Mouse (Mus musculus) cerebellum, postnatal 14 days (tissue): ENCODE measurements around the gene Slc35f6.

ENCODE experiments used
- DNase-seq, 2 experiments: peaks; one replicate each; pipeline ENCODE4 v3.0.0; 2021; ENCODE audit warnings: mixed read lengths in 2 of 2

Gene Slc35f6

GRCm38 (mm10) chr5:30621844-30622176 lies 25.9 kb upstream of the Slc35f6 start:
- peak in 1 of 2 experiments; percentile 39 for DNase-seq

- DNase-seq: peak; percentile 50
Measured at GRCm38 (mm10) chr5:30622177-30622840, 25.4 kb upstream of the Slc35f6 start.

GRCm38 (mm10) chr5:30622841-30623185 lies 24.9 kb upstream of the Slc35f6 start:
- no peak for DNase-seq

- no peak for DNase-seq
Measured at GRCm38 (mm10) chr5:30623380-30623779, 24.4 kb upstream of the Slc35f6 start.

GRCm38 (mm10) chr5:30624311-30624710 lies 23.4 kb upstream of the Slc35f6 start:
- no peak for DNase-seq

GRCm38 (mm10) chr5:30624908-30625307 lies 22.8 kb upstream of the Slc35f6 start:
- no peak for DNase-seq

- DNase-seq: no peak
Measured at GRCm38 (mm10) chr5:30625379-30625778, 22.4 kb upstream of the Slc35f6 start.

- no peak for DNase-seq
Measured at GRCm38 (mm10) chr5:30626331-30627105, 21.2 kb upstream of the Slc35f6 start.

GRCm38 (mm10) chr5:30628511-30628910 lies 19.2 kb upstream of the Slc35f6 start:
- no peak for DNase-seq

- no peak for DNase-seq
Measured at GRCm38 (mm10) chr5:30630401-30630800, 17.3 kb upstream of the Slc35f6 start.

GRCm38 (mm10) chr5:30632134-30632533 lies 15.6 kb upstream of the Slc35f6 start:
- no peak for DNase-seq

GRCm38 (mm10) chr5:30636994-30637393 lies 10.7 kb upstream of the Slc35f6 start:
- no peak for DNase-seq

- DNase-seq: peak; percentile 85 to 90
Measured at GRCm38 (mm10) chr5:30638041-30638440, 9.7 kb upstream of the Slc35f6 start.

- no peak for DNase-seq
Measured at GRCm38 (mm10) chr5:30643477-30644179, 4.1 kb upstream of the Slc35f6 start.

GRCm38 (mm10) chr5:30646036-30646435 lies 1.7 kb upstream of the Slc35f6 start:
- no peak for DNase-seq

GRCm38 (mm10) chr5:30647396-30647795 lies 337 bp upstream of the Slc35f6 start:
- DNase-seq: no peak

GRCm38 (mm10) chr5:30649558-30649957 lies 1.8 kb downstream of the Slc35f6 start:
- DNase-seq: no peak

GRCm38 (mm10) chr5:30650756-30651155 lies 3.0 kb downstream of the Slc35f6 start:
- DNase-seq: no peak

- DNase-seq: no peak
Measured at GRCm38 (mm10) chr5:30651554-30651953, 3.8 kb downstream of the Slc35f6 start.

GRCm38 (mm10) chr5:30653246-30653645 lies 5.5 kb downstream of the Slc35f6 start:
- DNase-seq: no peak

- no peak for DNase-seq
Measured at GRCm38 (mm10) chr5:30655042-30655441, 7.3 kb downstream of the Slc35f6 start.

GRCm38 (mm10) chr5:30655526-30656195 lies 7.9 kb downstream of the Slc35f6 start:
- no peak for DNase-seq

- no peak for DNase-seq
Measured at GRCm38 (mm10) chr5:30659042-30659441, 11.3 kb downstream of the Slc35f6 start.
